Mouse (Mus musculus) heart, adult 8-10 months (tissue): ENCODE data around the gene Ncbp1. TPM values are rescaled to one million over a fixed set of nuclear protein-coding genes. Genes with fewer than 3 reads are reported as not detected.
A peak's percentile ranks its signal among the peaks of the same experiment; 100 is the strongest.

Experiments
- DNase-seq: peaks from one replicate; pipeline ENCODE4 v3.0.0; 2022; ENCODE audit warnings: low spot score
- total RNA-seq, 4 experiments: library from RNA; stranded (reverse); gene quantifications; 2 replicates each; pipeline ENCODE4 v1.2.4; 2022

Gene Ncbp1
- total RNA-seq, 4 experiments from 2014 or later: 18.0 to 19.6 (median 19.1) TPM

- DNase-seq: no peak
Measured at GRCm38 (mm10) chr4:46129311-46130004, 9.0 kb upstream of the Ncbp1 start.

- no peak for DNase-seq
Measured at GRCm38 (mm10) chr4:46130221-46130620, 8.2 kb upstream of the Ncbp1 start.

GRCm38 (mm10) chr4:46131791-46132190 is 6.6 kb upstream of the Ncbp1 start:
- DNase-seq: no peak

GRCm38 (mm10) chr4:46137629-46138286 is 655 bp upstream of the Ncbp1 start:
- no peak for DNase-seq

- DNase-seq: no peak
Measured at GRCm38 (mm10) chr4:46144323-46144722, 5.9 kb downstream of the Ncbp1 start.

GRCm38 (mm10) chr4:46146881-46147280 is 8.5 kb downstream of the Ncbp1 start:
- no peak for DNase-seq

GRCm38 (mm10) chr4:46151903-46152544 is 13.6 kb downstream of the Ncbp1 start:
- DNase-seq: no peak

- no peak for DNase-seq
Measured at GRCm38 (mm10) chr4:46164027-46164426, 25.6 kb downstream of the Ncbp1 start.

- no peak for DNase-seq
Measured at GRCm38 (mm10) chr4:46165831-46166230, 27.4 kb downstream of the Ncbp1 start.

GRCm38 (mm10) chr4:46171761-46172160 is 33.3 kb downstream of the Ncbp1 start:
- DNase-seq: no peak

GRCm38 (mm10) chr4:46176313-46176712 is 37.9 kb downstream of the Ncbp1 start:
- DNase-seq: no peak

GRCm38 (mm10) chr4:46177018-46177417 is 38.6 kb downstream of the Ncbp1 start:
- DNase-seq: no peak

GRCm38 (mm10) chr4:46177496-46177895 is 39.1 kb downstream of the Ncbp1 start:
- DNase-seq: no peak

- DNase-seq: no peak
Measured at GRCm38 (mm10) chr4:46181168-46181567, 42.8 kb downstream of the Ncbp1 start.

- no peak for DNase-seq
Measured at GRCm38 (mm10) chr4:46182181-46182580, 43.8 kb downstream of the Ncbp1 start.

- no peak for DNase-seq
Measured at GRCm38 (mm10) chr4:46185423-46185822, 47.0 kb downstream of the Ncbp1 start.

GRCm38 (mm10) chr4:46185890-46186289 is 47.5 kb downstream of the Ncbp1 start:
- no peak for DNase-seq

GRCm38 (mm10) chr4:46186466-46186865 is 48.1 kb downstream of the Ncbp1 start:
- DNase-seq: no peak

- DNase-seq: peak; percentile 16
Measured at GRCm38 (mm10) chr4:46192011-46192410, 53.6 kb downstream of the Ncbp1 start.

- DNase-seq: peak; percentile 95
Measured at GRCm38 (mm10) chr4:46195781-46196487, 57.5 kb downstream of the Ncbp1 start, which contains the start of gene Xpa. TSS of gene Xpa (minus strand) at chr4:46196311.

- DNase-seq: no peak
Measured at GRCm38 (mm10) chr4:46196513-46196912, 58.1 kb downstream of the Ncbp1 start.

- no peak for DNase-seq
Measured at GRCm38 (mm10) chr4:46198064-46198463, 59.7 kb downstream of the Ncbp1 start.
